ENCODE assay signal across 8 mouse cellular contexts in genomic region chr12:70345531-70346138, GRCm38 (mm10). TPM values are rescaled to one million over a fixed set of nuclear protein-coding genes. Genes with fewer than 3 reads are reported as not detected.
DNase-seq lines count a peak whose midpoint lies in the region; ATAC-seq and TF ChIP-seq lines count a peak whose summit lies in the region.

No protein-coding gene starts in this region.

- DNase-seq in heart, adult 8-10 months (ENCODE audit: low spot score), result no peak
- peak; percentile 41 to 59 for DNase-seq in cerebellum, postnatal 4 days (ENCODE audit: low spot score in 2 of 2)
- DNase-seq in hindbrain, embryonic 11.5 days (ENCODE audit: low spot score), result peak; percentile 61
- no peak for DNase-seq in thymus, adult 2 months
- no peak for DNase-seq in gastrocnemius, adult 18-20 months (ENCODE audit: low spot score)

- no peak overlapping the region for H3K27ac ChIP-seq in heart, embryonic 15.5 days
- peak overlapping the region; percentile 31; the same call in 1 of the 2 replicates for H3K27ac ChIP-seq in hindbrain, embryonic 11.5 days (ENCODE audit: low read depth, low read length)
- H3K27ac ChIP-seq in limb, embryonic 12.5 days, result no peak overlapping the region
- H3K27ac ChIP-seq in stomach, embryonic 15.5 days, result no peak overlapping the region
- no peak overlapping the region for H3K27ac ChIP-seq in thymus, adult 2 months (ENCODE audit: control insufficient read depth, insufficient read depth, low read length)

- H3K4me1 ChIP-seq in heart, embryonic 15.5 days (replicated peaks), result peaks cover 16% of the 10 kb centered on the region
- no peaks in the 10 kb centered on the region for H3K4me1 ChIP-seq in hindbrain, embryonic 11.5 days (replicated peaks; ENCODE audit: control insufficient read depth, insufficient read depth, low read length)
- peaks cover 17% of the 10 kb centered on the region for H3K4me1 ChIP-seq in limb, embryonic 12.5 days (replicated peaks)
- peaks cover 15% of the 10 kb centered on the region; the same call in 1 of the 2 replicates for H3K4me1 ChIP-seq in stomach, embryonic 15.5 days
- H3K4me1 ChIP-seq in thymus, adult 2 months (replicated peaks; ENCODE audit: control insufficient read depth, insufficient read depth, low read length), result peaks cover 17% of the 10 kb centered on the region

- no peaks in the 10 kb centered on the region for H3K36me3 ChIP-seq in heart, embryonic 15.5 days
- H3K36me3 ChIP-seq in hindbrain, embryonic 11.5 days (ENCODE audit: control insufficient read depth, insufficient read depth, low read length), result no peaks in the 10 kb centered on the region
- H3K36me3 ChIP-seq in limb, embryonic 12.5 days, result no peaks in the 10 kb centered on the region
- H3K36me3 ChIP-seq in stomach, embryonic 15.5 days, result no peaks in the 10 kb centered on the region
- no peaks in the 10 kb centered on the region for H3K36me3 ChIP-seq in thymus, adult 2 months (ENCODE audit: control insufficient read depth, insufficient read depth, low read length)

- ATAC-seq in heart, embryonic 15.5 days (replicated peaks; ENCODE audit: insufficient number of reproducible peaks, insufficient read depth, low FRiP score, low read depth), result no peak
- peak; percentile 23 for ATAC-seq in hindbrain, embryonic 11.5 days (ENCODE audit: low FRiP score)
- ATAC-seq in limb, embryonic 12.5 days (ENCODE audit: insufficient number of reproducible peaks, insufficient read depth, low FRiP score, low TSS enrichment, low read depth), result no peak
- ATAC-seq in stomach, embryonic 15.5 days (ENCODE audit: insufficient read depth, low FRiP score, low read depth), result no peak

- no peak for TF ChIP-seq POLR2A in thymus, adult 2 months (IDR thresholded peaks at IDR 0.05; ENCODE audit: control insufficient read depth, extremely low read depth, insufficient read depth, low read length, poor library complexity)

- no peak overlapping the region for H3K9ac ChIP-seq in heart, embryonic 15.5 days
- H3K9ac ChIP-seq in hindbrain, embryonic 11.5 days (ENCODE audit: low read depth, low read length), result peak overlapping the region; percentile 74
- no peak overlapping the region for H3K9ac ChIP-seq in limb, embryonic 12.5 days (replicated peaks)
- no peak overlapping the region for H3K9ac ChIP-seq in stomach, embryonic 15.5 days

- no peak for TF ChIP-seq CTCF in thymus, adult 2 months (IDR thresholded peaks at IDR 0.05; ENCODE audit: borderline replicate concordance, control insufficient read depth, extremely low read depth, insufficient read depth, low read length, poor library complexity)

- H3K4me3 ChIP-seq in heart, embryonic 15.5 days, result peak overlapping the region; percentile 67
- peak overlapping the region; percentile 65 for H3K4me3 ChIP-seq in hindbrain, embryonic 11.5 days (ENCODE audit: low read depth, low read length)
- peak overlapping the region; percentile 61 for H3K4me3 ChIP-seq in limb, embryonic 12.5 days (replicated peaks)
- H3K4me3 ChIP-seq in stomach, embryonic 15.5 days (replicated peaks), result peak overlapping the region; percentile 57
- no peak overlapping the region for H3K4me3 ChIP-seq in thymus, adult 2 months (ENCODE audit: control insufficient read depth, insufficient read depth, low read length)

- peaks cover 44% of the 10 kb centered on the region for H3K27me3 ChIP-seq in heart, embryonic 15.5 days
- no peaks in the 10 kb centered on the region for H3K27me3 ChIP-seq in hindbrain, embryonic 11.5 days (ENCODE audit: control insufficient read depth, insufficient read depth, low read length)
- peaks cover 36% of the 10 kb centered on the region for H3K27me3 ChIP-seq in limb, embryonic 12.5 days
- H3K27me3 ChIP-seq in stomach, embryonic 15.5 days (replicated peaks), result peaks cover 17% of the 10 kb centered on the region
- peaks cover 17% of the 10 kb centered on the region; the same call in 1 of the 2 replicates for H3K27me3 ChIP-seq in thymus, adult 2 months (ENCODE audit: control insufficient read depth, insufficient read depth, low read length)

- H3K4me2 ChIP-seq in heart, embryonic 15.5 days, result peak overlapping the region; percentile 96
- peak overlapping the region; percentile 78 for H3K4me2 ChIP-seq in hindbrain, embryonic 11.5 days (replicated peaks; ENCODE audit: low read depth, low read length)
- H3K4me2 ChIP-seq in limb, embryonic 12.5 days, result peak overlapping the region; percentile 89
- H3K4me2 ChIP-seq in stomach, embryonic 15.5 days, result peak overlapping the region; percentile 83

- 27% methylated on average over 16 of the region's 16 CpGs for WGBS in heart, embryonic 15.5 days
- WGBS in hindbrain, embryonic 11.5 days, result 26% methylated on average over 16 of the region's 16 CpGs
- WGBS in limb, embryonic 12.5 days, result 35% methylated on average over 16 of the region's 16 CpGs
- WGBS in stomach, embryonic 15.5 days, result 33% methylated on average over 16 of the region's 16 CpGs
- 42% methylated on average over 16 of the region's 16 CpGs for WGBS in thymus, adult 2 months

- no peaks in the 10 kb centered on the region for H3K9me3 ChIP-seq in heart, embryonic 15.5 days (replicated peaks)
- no peaks in the 10 kb centered on the region for H3K9me3 ChIP-seq in hindbrain, embryonic 11.5 days (ENCODE audit: control insufficient read depth, low read length)
- H3K9me3 ChIP-seq in limb, embryonic 12.5 days, result no peaks in the 10 kb centered on the region
- no peaks in the 10 kb centered on the region for H3K9me3 ChIP-seq in stomach, embryonic 15.5 days

RNA-seq across cellular contexts. Expression of gene Trim9, which starts 1.8 kb away (rescaled TPM):
- 0.25 and 0.41 TPM in 2 replicates for polyA plus RNA-seq in heart, embryonic 15.5 days (2015; fragmentation: Nextera tagmentation; extraction: Ambion mirVana)
- total RNA-seq in heart, adult 8-10 months (2022), result under 1 TPM in 3 of 4 experiments, not detected in 1; 0.09 to 0.19 (median 0.11) TPM
- polyA plus RNA-seq in hindbrain, embryonic 11.5 days (2014; fragmentation: Nextera tagmentation; extraction: Ambion mirVana), result 14.3 and 18.4 TPM in 2 replicates
- polyA plus RNA-seq in limb, embryonic 12.5 days (2016; fragmentation: Nextera tagmentation; extraction: Ambion mirVana), result 0.64 and 0.90 TPM in 2 replicates
- 1.4 and 1.8 TPM in 2 replicates for polyA plus RNA-seq in stomach, embryonic 15.5 days (2015; fragmentation: Nextera tagmentation; extraction: Ambion mirVana)
- polyA plus RNA-seq in thymus, adult 2 months (2012; rRNA removed), result 0.16 and 0.18 TPM in 2 replicates
- total RNA-seq in gastrocnemius, adult 18-20 months (2021), result under 1 TPM; 0.05 to 0.09 TPM

Comparison
In these comparisons a context has a peak if more than half of its experiments do, and no peak if none do; other contexts are left out.
1. DNase-seq: peak in cerebellum, postnatal 4 days (2 of 2) and hindbrain, embryonic 11.5 days (single experiment); none in heart, adult 8-10 months (single experiment), thymus, adult 2 months (single experiment) and gastrocnemius, adult 18-20 months (single experiment).
2. Peak in every context shown above with its lines, with median percentiles within 50 percentile points of each other: H3K4me2 ChIP-seq.